Mouse (Mus musculus) stomach, embryonic 14.5 days (tissue): ENCODE results near the gene Mindy2. TPM values are rescaled to one million over a fixed set of nuclear protein-coding genes. Genes with fewer than 3 reads are reported as not detected.

ENCODE experiments used
- ATAC-seq: fragments of 200-750 bp; cut with Nextera tagmentation; 2 replicates; pipeline ENCODE4 v1.8.0; 2017; ENCODE audit warnings: low read depth, moderate TSS enrichment; ENCODE audit not compliant: insufficient number of reproducible peaks, insufficient read depth, low FRiP score
- H3K27ac ChIP-seq: fragments of 300-500 bp; sonication (generic); 2 replicates; pipeline ENCODE4 v1.5.1; 2014; ENCODE audit warnings: mild to moderate bottlenecking, low read length, moderate library complexity, mixed read lengths
- H3K27me3 ChIP-seq: fragments of 300-500 bp; sonication (generic); 2 replicates; pipeline ENCODE4 v1.6.1; 2014; ENCODE audit warnings: low read length, control low read depth, mixed read lengths; ENCODE audit not compliant: control insufficient read depth, insufficient read depth
- H3K36me3 ChIP-seq: fragments of 300-500 bp; sonication (generic); 2 replicates; pipeline ENCODE4 v1.6.1; 2014; ENCODE audit warnings: mild to moderate bottlenecking, control low read depth, low read length, moderate library complexity, mixed read lengths; ENCODE audit not compliant: control insufficient read depth, insufficient read depth
- H3K4me1 ChIP-seq: fragments of 300-500 bp; sonication (generic); 2 replicates; pipeline ENCODE4 v1.6.1; 2014; ENCODE audit warnings: low read length, control low read depth, mixed read lengths; ENCODE audit not compliant: control insufficient read depth, insufficient read depth
- H3K4me2 ChIP-seq: fragments of 300-500 bp; sonication (generic); replicated peaks from 2 replicates; pipeline ENCODE4 v1.6.1; 2014; ENCODE audit warnings: low read depth, low read length, control low read depth
- H3K4me3 ChIP-seq: fragments of 300-500 bp; sonication (generic); 2 replicates; pipeline ENCODE4 v1.5.1; 2014; ENCODE audit warnings: low read depth, low read length, control low read depth
- H3K9ac ChIP-seq: fragments of 300-500 bp; sonication (generic); replicated peaks from 2 replicates; pipeline ENCODE4 v1.6.1; 2014; ENCODE audit warnings: low read depth, mild to moderate bottlenecking, control low read depth, low read length, moderate library complexity, mixed read lengths
- H3K9me3 ChIP-seq: fragments of 300-500 bp; sonication (generic); 2 replicates; pipeline ENCODE4 v1.6.1; 2016; ENCODE audit warnings: low read depth, low read length, control low read depth; ENCODE audit not compliant: control insufficient read depth
- WGBS: fragments of 180-500 bp; shearing (Covaris S2); extraction: QIAGEN DNeasy Blood & Tissue Kit; methylation state at CpG from one replicate; pipeline ENCODE4 v1.1.7; 2014; 5-methylcytosine and 5-hydroxymethylcytosine counted together
- polyA plus RNA-seq: library from polyadenylated mRNA; unstranded; fragments of >200 nt; fragmentation: Nextera tagmentation; extraction: Ambion mirVana; gene quantifications from 2 replicates; pipeline ENCODE4 v1.2.1, GENCODE M21; 2014

The Mindy2 gene
- polyA plus RNA-seq, 1 experiment from 2014 or later: 11.3 TPM

DNA sequence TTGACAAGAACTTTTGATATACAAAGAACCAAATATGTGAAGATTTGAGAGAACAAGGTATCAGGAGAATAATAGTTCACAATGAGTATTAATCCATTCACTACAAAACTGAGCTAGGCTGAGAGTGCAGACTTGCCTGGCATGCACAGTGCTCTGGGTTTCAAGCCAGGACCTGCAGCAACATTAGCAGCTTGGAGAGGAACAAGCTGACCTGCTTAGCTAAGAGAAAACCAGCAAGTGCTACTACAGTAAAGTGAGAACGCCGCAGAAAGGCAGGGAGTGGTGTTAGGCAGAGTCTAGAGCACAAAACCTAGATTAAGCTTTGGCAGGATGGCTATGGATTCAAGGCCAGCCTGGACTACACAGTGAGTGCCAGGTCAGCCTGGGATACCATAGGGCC is 27.3 kb downstream of the Mindy2 start:
- ATAC-seq: no peak
- H3K4me3 ChIP-seq: no peak overlapping the region
- H3K9me3 ChIP-seq: no peaks in the 10 kb centered on the region
- H3K4me2 ChIP-seq: no peak overlapping the region
- 71% methylated on average over 2 of the region's 2 CpGs for WGBS
- no peak overlapping the region for H3K27ac ChIP-seq
- no peaks in the 10 kb centered on the region for H3K4me1 ChIP-seq
- no peaks in the 10 kb centered on the region for H3K36me3 ChIP-seq
- no peak overlapping the region for H3K9ac ChIP-seq
- no peaks in the 10 kb centered on the region for H3K27me3 ChIP-seq

DNA sequence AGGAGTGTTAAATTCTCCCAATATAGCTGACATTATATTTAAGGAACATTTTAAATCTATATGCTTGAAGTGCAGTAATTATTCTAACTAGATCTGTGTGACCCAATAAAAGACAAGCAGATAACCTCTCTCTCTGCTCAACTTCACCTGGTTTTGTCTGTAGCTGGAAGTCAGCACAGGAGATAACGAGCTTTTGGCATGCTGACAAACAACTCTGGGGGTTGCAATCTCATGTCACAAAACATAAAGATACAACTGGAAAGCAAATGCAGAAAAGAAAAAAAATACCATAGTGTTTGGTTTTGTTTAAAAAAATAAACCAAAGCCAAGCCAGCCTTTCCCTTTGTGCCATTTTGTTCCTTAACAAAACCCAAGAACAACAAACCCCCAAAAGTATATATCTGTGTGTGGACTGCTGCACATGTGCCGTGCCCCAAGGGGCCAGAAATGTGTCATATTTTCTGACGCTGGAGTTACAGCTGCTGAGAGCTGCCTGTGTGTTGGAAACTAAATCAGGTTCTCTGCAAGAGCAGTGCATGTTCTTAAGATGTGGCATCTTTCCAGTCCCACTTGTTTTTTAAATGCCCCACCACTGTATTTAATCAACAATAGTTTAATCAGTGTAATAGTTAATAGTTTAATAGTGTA is 45.8 kb downstream of the Mindy2 start:
- Histone ChIP-seq H3K36me3 (no peaks in the 10 kb centered on the region; the same call in none of the 2 replicates), H3K27me3 (no peaks in the 10 kb centered on the region), H3K4me3 (no peak overlapping the region), H3K9me3 (no peaks in the 10 kb centered on the region), H3K4me1 (no peaks in the 10 kb centered on the region), H3K9ac (no peak overlapping the region), H3K27ac (no peak overlapping the region), H3K4me2 (no peak overlapping the region)
- WGBS: 63% methylated on average over 3 of the region's 3 CpGs
- no peak for ATAC-seq

DNA sequence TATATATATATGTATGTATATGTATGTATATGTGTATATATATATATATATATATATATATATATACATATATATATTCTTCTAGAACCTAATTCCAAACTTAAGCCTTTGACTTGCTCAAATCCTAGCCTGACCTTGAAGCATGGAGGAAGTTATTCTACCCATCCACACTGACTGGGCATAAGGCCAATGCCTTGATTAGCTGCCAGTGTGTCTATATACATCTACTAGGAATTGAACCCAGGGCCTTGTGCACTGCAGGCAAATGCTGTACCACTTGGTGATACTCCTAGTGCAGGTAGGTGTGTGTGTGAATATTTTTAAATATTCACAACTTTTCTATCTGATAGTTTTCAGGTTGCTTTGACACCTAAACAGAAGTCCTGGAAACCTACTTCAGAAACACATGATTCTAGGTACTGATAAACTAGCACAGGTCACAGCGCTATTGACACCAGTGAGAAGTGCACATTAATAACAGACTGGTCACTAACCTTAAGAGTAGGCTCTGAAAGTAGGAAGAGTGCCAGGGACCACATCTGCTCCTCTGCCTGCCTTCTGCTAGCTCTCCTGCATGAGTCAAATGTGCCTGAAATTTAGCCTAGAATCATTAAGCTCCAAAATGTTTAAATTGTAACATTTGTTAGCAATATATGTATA is 54.7 kb downstream of the Mindy2 start:
- H3K9me3 ChIP-seq: no peaks in the 10 kb centered on the region
- H3K4me2 ChIP-seq: no peak overlapping the region
- no peak overlapping the region for H3K4me3 ChIP-seq
- 81% methylated on average over 1 of the region's 1 CpGs for WGBS
- H3K4me1 ChIP-seq: no peaks in the 10 kb centered on the region
- peaks cover 3% of the 10 kb centered on the region; the same call in 1 of the 2 replicates for H3K36me3 ChIP-seq
- ATAC-seq: no peak
- H3K27ac ChIP-seq: no peak overlapping the region
- H3K9ac ChIP-seq: no peak overlapping the region
- no peaks in the 10 kb centered on the region for H3K27me3 ChIP-seq

DNA sequence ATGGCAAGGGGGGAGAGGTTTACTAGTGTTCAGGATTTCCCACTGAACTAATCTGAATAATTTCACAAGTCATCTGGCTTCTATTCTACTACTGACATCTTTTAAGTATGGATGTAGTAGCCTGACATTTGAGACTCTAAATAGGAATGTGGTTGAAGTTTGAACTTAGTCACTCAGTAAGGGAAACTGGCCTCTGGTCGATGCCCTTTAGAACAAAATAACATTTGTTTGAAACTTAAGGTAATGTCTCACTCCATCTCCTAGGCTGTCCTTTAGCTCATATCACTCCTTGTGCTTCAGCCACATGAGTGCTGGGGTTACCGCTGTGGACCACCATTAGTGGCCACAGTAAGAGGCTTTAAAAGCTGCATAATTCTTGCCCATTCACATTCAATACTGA is 58.7 kb downstream of the Mindy2 start:
- Histone ChIP-seq H3K9ac (no peak overlapping the region), H3K27ac (no peak overlapping the region), H3K27me3 (no peaks in the 10 kb centered on the region), H3K4me3 (no peak overlapping the region), H3K36me3 (peaks cover 4% of the 10 kb centered on the region; the same call in 1 of the 2 replicates), H3K4me2 (no peak overlapping the region), H3K4me1 (no peaks in the 10 kb centered on the region), H3K9me3 (no peaks in the 10 kb centered on the region)
- ATAC-seq: no peak
- 89% methylated on average over 2 of the region's 2 CpGs for WGBS

DNA sequence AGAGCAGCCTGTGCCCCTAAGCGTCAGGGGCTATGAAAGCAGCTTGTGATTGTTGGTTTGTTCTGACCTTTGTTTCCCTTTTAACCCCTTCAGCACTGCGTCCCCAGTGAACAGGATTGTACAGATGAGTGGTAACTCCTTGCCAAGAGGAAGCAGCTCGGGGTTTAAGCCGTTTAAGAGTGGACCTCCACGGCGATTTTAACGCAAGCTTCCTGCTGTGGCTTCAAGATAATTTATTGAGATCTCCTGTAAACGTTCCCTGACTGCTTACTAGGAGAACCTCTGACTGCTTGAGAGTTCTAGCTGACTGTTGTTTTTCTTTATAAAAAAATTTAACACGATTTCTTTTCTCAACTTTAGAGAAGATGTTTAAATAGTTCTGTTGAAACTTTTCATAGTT is 65.5 kb downstream of the Mindy2 start:
- Histone ChIP-seq H3K36me3 (peaks cover 62% of the 10 kb centered on the region), H3K9me3 (no peaks in the 10 kb centered on the region), H3K27me3 (no peaks in the 10 kb centered on the region), H3K27ac (no peak overlapping the region), H3K4me1 (no peaks in the 10 kb centered on the region), H3K4me3 (no peak overlapping the region), H3K9ac (no peak overlapping the region), H3K4me2 (no peak overlapping the region)
- no peak for ATAC-seq
- 62% methylated on average over 9 of the region's 9 CpGs for WGBS

DNA sequence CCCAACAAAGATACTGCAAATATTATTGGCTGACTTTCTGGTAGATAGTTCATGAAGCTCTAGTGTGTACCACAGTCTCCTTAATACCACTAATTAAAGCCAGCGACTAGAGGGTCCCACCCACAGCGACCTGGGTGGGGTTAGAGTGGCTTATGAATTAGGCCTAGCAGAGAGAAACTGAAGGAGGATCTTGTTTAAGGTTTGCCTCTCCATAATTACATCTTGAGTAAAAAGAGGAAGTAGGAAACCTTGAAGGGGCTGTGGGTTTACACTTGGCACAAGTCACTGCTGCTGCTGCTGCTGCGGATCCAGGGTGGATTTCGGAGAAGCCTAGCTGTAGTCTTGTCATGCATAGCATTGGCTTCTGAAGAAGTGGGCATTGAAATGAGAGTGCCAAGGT is 66.2 kb downstream of the Mindy2 start:
- Histone ChIP-seq H3K27ac (no peak overlapping the region), H3K27me3 (no peaks in the 10 kb centered on the region), H3K9ac (no peak overlapping the region), H3K36me3 (peaks cover 69% of the 10 kb centered on the region), H3K4me1 (no peaks in the 10 kb centered on the region), H3K4me3 (no peak overlapping the region), H3K4me2 (no peak overlapping the region), H3K9me3 (no peaks in the 10 kb centered on the region)
- 89% methylated on average over 4 of the region's 4 CpGs for WGBS
- ATAC-seq: no peak

DNA sequence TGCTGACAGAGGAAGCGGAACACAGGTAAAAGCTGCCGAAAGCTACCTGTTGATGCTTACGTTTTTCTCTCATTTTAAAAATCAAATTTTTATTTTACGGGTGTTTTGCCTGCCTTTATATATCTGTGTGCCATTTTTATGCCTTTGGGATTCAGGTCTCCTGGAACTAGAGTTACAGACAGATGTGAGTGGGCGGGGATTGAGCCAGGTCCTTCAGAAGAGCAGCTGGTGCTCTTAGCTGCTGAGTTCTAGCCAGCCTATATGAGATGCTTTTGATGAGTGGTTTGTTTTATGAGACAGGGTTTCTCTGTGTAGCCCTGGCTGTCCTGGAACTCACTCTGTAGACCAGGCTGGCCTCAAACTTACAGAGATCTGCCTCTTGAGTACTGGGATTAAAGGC is 69.8 kb downstream of the Mindy2 start:
- Histone ChIP-seq H3K9me3 (no peaks in the 10 kb centered on the region), H3K36me3 (peaks cover 82% of the 10 kb centered on the region), H3K4me3 (no peak overlapping the region), H3K4me1 (no peaks in the 10 kb centered on the region), H3K27ac (no peak overlapping the region), H3K27me3 (no peaks in the 10 kb centered on the region), H3K9ac (no peak overlapping the region), H3K4me2 (no peak overlapping the region)
- no peak for ATAC-seq
- 93% methylated on average over 5 of the region's 5 CpGs for WGBS

DNA sequence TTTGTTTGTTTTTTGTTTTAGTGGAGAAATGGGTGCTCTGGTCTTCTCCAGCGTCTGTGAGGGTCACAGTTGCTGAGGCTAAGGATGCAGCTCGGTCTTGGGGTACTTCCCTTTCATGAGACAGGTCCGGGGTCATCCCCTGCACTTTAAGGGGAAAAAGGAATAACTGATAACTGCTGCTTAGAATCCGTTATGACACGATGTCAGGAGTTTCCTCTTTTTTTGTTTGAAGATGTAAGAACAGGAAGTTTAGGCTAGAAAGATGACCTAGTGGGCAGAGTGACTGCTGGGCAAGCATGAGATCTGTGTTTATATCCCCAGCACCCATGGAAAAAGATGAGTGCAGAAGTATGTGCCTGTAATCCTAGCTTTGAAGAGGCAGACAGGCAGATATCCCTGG is 71.8 kb downstream of the Mindy2 start:
- Histone ChIP-seq H3K9me3 (no peaks in the 10 kb centered on the region), H3K4me3 (no peak overlapping the region), H3K9ac (no peak overlapping the region), H3K4me1 (no peaks in the 10 kb centered on the region), H3K4me2 (no peak overlapping the region), H3K27ac (no peak overlapping the region), H3K36me3 (peaks cover 83% of the 10 kb centered on the region), H3K27me3 (no peaks in the 10 kb centered on the region)
- no peak for ATAC-seq
- WGBS: 66% methylated on average over 5 of the region's 5 CpGs

DNA sequence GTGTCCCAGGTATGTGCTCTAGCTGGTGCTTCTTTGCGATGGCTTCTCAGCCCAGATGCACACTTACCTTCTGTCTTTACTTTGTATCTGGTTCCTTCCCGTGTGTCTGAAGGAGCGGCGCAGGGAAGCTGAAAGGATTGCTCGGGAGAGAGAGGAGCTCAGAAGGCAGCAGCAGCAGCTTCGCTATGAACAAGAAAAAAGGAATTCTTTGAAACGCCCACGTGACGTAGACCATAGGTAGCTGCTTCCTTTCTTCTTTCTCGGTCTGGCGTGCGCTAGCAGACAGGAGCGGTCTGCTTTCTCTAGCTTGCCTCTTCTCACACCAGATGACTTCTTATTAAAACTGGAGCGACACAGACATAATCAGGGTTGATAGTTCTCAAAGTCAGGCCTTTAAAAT is 72.3 kb downstream of the Mindy2 start:
- no peak overlapping the region for H3K4me3 ChIP-seq
- no peak overlapping the region for H3K27ac ChIP-seq
- peaks cover 84% of the 10 kb centered on the region for H3K36me3 ChIP-seq
- H3K27me3 ChIP-seq: no peaks in the 10 kb centered on the region
- no peaks in the 10 kb centered on the region for H3K9me3 ChIP-seq
- H3K4me1 ChIP-seq: no peaks in the 10 kb centered on the region
- no peak overlapping the region for H3K9ac ChIP-seq
- H3K4me2 ChIP-seq: no peak overlapping the region
- 83% methylated on average over 14 of the region's 14 CpGs for WGBS
- ATAC-seq: no peak
